Mouse (Mus musculus) embryo, embryonic 10.5 days (tissue): ENCODE measurements around the gene Vsir.

ENCODE experiments used
- DNase-seq: peaks from one replicate; pipeline ENCODE4 v3.0.0-alpha.2; 2015; ENCODE audit warnings: low spot score

Gene Vsir

DNA sequence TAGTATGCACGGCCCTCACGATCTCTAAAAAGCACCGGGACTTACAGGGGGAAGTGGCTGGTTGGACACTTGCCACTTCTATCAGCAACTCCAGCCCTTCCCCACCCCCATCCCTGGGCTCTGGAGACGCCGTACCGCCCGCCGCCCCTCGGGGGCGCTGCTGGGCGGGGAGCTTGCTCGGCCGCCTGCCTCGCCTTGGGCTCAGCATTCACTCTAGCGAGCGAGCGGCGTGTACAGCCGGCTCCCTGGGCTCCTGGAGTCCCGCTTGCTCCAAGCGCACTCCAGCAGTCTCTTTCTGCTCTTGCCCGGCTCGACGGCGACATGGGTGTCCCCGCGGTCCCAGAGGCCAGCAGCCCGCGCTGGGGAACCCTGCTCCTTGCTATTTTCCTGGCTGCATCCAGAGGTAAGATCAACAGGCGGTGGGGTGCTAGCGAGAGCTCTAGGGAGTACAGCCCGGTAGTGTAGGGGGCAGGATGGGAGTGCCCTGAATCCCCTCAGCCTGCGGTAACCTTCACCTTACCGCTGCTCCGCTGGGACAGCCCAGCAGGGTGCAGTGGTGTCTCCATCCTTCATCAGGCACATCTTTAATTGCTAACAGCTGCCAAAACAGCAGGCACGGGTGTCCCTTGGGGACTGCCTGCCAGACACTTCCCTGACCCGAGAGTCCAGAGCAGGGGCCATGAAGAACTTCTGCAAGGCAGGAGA is at the start of gene Vsir:
Gene Vsir, plus strand, starts transcription at position 151 of the 705 bp plus-strand sequence.
- DNase-seq = peak; percentile 86

DNA sequence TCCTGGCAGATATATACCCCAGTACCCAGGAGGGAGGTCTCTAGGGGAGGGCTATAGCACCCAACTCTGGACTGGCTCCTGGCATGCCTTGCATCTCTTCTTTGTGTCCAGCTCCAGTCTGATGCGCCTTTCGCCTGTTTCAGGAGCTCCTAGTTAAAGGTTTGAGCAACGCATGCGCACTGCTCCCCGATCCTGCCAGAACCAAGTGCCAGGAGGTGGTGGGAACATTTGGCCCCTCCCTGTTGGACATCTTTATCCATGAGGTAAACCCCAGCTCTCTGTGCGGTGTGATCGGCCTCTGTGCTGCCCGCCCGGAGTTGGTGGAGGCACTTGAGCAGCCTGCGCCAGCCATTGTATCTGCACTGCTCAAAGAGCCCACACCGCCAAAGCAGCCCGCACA is 47.0 kb upstream of the Vsir start:
- DNase-seq = no peak

DNA sequence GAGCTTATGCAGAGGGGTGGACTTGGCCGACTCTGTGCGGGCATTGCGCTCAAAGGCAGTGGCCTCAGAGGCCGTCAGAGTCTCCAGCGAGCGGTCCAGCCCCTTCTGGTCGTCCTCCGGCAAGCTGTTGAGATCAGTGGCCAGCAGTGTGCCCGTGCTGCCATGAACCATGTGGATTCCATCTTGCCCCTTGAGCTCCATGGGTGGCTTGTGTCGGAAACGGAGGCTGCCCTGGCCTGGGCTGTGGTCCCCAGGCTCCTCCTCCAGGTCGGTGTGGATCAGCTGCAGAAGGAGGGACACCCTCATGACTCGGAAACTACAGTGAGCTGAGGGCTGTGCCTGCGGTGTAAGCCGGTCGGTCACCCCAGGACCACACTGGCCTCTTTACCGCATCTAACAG is 43.2 kb upstream of the Vsir start:
- no peak for DNase-seq

DNA sequence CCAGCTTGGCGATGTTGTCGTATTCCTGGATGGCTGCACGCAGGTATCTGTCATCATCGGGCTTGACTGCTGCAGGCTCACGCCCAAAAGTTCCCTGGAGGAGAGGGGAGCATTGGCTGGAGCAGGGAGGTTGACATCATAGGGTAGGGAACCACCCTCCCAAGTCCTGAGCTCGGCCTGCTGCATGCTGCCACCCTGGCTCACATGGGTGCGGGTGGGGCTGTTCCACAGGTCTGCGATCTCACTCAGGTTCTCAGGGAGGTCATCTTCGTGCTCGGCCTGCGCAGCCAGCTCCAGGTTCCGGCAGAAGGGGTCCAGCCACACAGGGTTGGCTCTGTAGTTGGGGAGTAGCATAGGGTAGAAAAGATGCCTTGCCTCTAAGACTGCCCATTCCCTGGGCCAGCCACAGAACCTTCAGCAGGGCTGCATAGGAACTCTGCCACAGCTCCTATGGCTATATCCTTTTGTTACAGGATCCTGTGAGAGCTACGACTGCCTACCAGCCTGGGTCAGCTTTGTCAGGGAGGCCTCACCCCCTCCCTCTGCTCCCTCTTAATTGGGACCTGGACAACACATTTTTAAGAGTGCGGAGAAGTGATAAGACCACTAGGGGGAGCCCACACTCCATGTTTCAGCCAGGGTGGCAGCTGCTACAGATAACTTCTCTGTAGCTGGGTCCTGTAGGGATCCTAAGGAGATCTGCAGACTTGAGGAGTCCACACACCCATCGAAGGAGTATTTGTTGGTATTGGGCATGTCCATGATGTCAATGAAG is 41.6 kb upstream of the Vsir start:
- DNase-seq = peak; percentile 92

GRCm38 (mm10) chr10:60310629-60311028 is 36.0 kb upstream of the Vsir start:
- DNase-seq = no peak

DNA sequence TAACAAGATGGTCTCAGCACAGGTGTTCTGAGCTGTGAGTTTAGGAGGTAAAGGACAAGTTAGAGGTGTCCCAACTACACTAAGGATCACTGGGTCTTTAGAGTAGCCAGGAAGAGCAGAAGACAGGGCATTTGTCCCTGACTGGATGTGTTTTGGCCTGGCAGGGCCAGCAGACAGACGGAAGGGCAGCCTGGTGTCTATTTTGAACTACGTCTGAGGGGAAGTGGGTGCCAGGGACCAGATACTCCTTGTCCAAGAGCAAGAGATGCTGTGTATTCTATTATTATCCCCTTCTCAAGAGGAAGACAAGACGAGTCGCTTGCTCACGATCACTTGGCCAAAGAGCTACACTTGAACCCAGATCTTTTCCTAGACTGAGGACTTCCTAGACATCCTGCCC is 33.0 kb upstream of the Vsir start:
- DNase-seq = no peak

GRCm38 (mm10) chr10:60316166-60316565 is 30.5 kb upstream of the Vsir start:
- DNase-seq = no peak

- DNase-seq = no peak
Observed at GRCm38 (mm10) chr10:60328963-60329650, 17.5 kb upstream of the Vsir start.

- no peak for DNase-seq
Observed at GRCm38 (mm10) chr10:60334583-60334982, 12.1 kb upstream of the Vsir start.

GRCm38 (mm10) chr10:60335021-60335420 is 11.6 kb upstream of the Vsir start:
- DNase-seq = no peak

DNA sequence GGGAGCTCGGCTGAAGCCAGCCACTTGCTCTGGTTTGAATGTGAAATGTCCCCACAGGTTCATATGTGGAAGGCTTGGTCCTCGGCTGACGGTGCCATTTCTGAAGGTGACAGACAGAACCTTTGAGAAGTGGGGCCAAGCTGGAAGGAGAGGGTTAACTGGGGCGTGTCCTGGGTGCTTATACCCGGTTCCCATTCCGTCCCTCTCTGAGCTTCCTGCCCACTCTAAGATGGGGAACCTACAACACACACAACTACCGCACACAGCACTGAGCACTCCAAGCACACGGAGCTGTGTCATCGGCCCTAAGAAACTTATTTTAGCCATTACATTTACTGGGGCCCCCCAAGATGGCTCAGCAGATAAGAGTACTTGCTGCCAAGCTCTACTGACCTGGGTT is 5.1 kb upstream of the Vsir start:
- no peak for DNase-seq

GRCm38 (mm10) chr10:60344111-60344510 is 2.5 kb upstream of the Vsir start:
- DNase-seq = no peak

DNA sequence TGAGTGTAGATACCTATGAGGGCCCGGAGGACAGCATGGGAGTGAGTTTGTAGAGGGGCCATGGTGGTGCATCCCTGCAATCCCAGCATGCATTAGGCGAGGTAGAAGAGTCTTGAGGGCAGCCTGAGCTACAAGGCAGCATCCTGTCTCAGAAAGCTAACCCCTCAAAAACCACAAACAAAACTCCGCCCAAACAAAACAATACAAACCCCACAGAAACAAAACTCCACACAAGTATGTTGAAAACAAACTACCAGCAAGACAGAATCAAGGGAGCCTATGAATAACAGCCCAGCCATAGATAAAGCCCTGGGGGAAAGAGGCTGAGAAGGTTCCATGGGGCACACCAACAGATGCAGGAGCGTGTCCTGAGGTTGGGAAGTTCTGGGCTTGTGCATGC is 595 bp upstream of the Vsir start:
- no peak for DNase-seq

DNA sequence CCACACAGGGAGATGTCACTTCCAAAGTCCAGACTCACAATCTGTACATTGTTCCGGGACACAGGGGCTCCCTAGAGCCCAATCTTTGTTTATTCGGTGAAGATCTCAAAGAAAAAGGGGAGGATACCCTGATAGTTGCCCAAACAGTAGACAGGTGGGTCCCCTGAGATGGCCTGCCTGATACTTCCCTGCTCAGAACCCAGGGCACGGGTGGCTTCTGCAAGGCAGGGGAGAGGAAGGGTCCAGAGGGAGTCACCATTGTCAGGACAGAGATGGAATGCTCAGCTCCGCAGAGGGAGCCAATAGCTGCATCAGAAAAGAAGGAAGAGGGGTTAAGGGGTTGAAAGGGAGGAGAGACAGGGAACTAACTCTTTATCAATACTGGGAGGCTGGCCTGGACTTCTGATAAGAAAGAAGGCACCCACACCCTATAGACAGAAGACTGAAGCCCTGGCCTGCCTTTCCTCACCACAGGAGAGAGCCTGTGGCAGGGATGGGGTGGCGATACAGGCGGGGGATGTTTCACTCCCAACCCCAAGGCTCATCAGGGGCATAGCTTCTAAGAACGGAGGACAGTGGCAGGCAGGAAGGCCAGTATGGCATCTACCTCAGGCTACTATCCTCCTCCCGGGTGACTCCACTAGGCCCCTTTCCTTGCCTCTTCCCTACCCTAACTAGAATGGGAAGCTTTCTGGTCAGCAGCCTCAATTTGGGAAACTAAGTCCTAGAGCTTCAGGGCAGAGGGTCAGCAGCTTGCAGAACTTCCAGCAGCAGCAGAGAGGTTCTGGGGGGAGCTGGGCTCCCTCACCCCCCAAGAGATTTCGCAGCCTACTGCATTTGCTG is 1.3 kb downstream of the Vsir start:
- peak; percentile 7 for DNase-seq

- peak; percentile 26 for DNase-seq
Observed at GRCm38 (mm10) chr10:60349056-60349455, 2.4 kb downstream of the Vsir start.

DNA sequence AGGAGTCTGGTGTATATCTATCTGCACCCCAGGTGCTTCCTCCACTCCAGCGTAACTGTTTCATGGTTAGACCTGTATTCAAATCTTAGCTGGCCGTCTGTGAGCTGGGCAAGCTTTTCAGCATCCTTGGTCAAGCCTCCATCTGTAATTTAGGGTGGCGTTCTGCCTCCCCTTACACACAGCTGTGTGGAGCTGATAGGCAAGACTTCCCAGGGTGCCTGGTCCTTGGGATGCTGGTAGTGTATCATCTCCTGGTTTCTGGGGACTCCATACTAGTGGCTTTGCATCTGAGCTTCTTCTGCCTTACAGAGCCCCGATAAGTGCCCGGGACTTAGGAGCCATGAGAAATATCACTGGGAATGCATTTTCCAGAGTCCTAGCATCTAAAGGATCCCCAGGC is 3.0 kb downstream of the Vsir start:
- DNase-seq = no peak

GRCm38 (mm10) chr10:60350077-60350804 is 3.6 kb downstream of the Vsir start:
- no peak for DNase-seq

DNA sequence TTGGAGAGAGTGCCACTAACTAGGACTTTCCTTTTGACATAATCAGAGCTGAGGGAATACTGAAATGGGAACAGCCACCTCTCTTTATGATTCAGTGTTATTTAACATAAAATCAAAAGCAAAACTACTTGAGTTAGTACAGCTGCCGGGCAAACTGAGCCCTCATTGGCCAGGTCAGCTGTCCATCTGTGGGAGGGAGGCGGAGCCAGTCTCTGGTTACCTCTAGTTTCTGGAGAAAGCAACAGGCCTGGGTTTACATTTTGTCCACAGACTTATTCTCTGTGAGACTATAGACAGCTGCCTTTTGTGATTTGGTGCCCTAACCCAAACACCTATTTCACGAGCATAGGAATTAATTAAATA is 4.1 kb downstream of the Vsir start:
- peak; percentile 86 for DNase-seq

GRCm38 (mm10) chr10:60351248-60351647 is 4.6 kb downstream of the Vsir start:
- DNase-seq = no peak

- DNase-seq = peak; percentile 79
Observed at GRCm38 (mm10) chr10:60351761-60352455, 5.3 kb downstream of the Vsir start.
